Mouse (Mus musculus) kidney, adult 2 months (tissue): Measurements from ENCODE around the gene Wdfy3.

ENCODE experiments used
- CTCF ChIP-seq: fragments of 200-500 bp; conservative IDR thresholded peaks from 2 replicates; pipeline ENCODE4 v1.5.1; 2011; ENCODE audit warnings: low read depth, mild to moderate bottlenecking, control low read depth, low read length, moderate library complexity, mixed read lengths; ENCODE audit not compliant: insufficient read depth, insufficient read length
- POLR2A ChIP-seq: fragments of 200-500 bp; IDR thresholded peaks from one replicate; pipeline ENCODE4 v1.6.1; 2011; ENCODE audit warnings: low read depth, low read length, control low read depth

DNA sequence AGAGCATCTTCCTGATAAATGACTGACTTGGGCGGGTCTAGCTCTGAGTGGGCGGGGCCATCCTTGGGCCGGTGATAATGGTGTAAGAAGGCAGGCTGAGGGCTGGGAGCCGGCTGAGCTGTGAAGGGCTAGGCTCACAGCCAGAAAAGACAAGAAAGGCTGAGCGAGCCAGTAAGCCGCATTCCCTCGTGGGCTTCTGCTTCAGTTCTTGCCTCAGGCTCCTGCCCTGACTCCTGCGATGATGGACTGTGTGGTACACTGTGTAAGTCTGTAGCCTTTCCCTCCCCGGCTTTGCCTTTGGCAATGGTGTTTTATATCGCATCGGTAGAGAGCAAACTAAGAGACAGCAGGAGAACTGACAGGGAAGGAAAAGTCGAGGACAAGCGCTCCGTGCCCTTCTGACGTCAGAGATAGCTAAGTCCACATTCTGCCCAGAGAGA, 243.2 kb downstream of the Wdfy3 start:
- TF ChIP-seq POLR2A (no peak), CTCF (no peak)
